Mouse (Mus musculus) lung, adult 18-20 months (tissue): Measurements from ENCODE around the gene Asb1.

Experiments used
- DNase-seq, 2 experiments: peaks; one replicate each; pipeline ENCODE4 v3.0.0; 2022; ENCODE audit warnings: mixed read lengths in 2 of 2

The Asb1 gene

GRCm38 (mm10) chr1:91547567-91547966, 7.2 kb downstream of the Asb1 start:
- no peak for DNase-seq

GRCm38 (mm10) chr1:91549073-91549472, 8.7 kb downstream of the Asb1 start:
- DNase-seq, result no peak

GRCm38 (mm10) chr1:91557099-91557498, 16.8 kb downstream of the Asb1 start:
- DNase-seq, result no peak

GRCm38 (mm10) chr1:91561226-91561625, 20.9 kb downstream of the Asb1 start:
- DNase-seq, result no peak

- no peak for DNase-seq
Measured at GRCm38 (mm10) chr1:91562977-91563590, 22.7 kb downstream of the Asb1 start.

GRCm38 (mm10) chr1:91564004-91564403, 23.7 kb downstream of the Asb1 start:
- DNase-seq, result no peak

- no peak for DNase-seq
Measured at GRCm38 (mm10) chr1:91564598-91564997, 24.3 kb downstream of the Asb1 start.

GRCm38 (mm10) chr1:91567269-91567668, 26.9 kb downstream of the Asb1 start:
- no peak for DNase-seq

GRCm38 (mm10) chr1:91572458-91572857, 32.1 kb downstream of the Asb1 start:
- DNase-seq, result no peak

GRCm38 (mm10) chr1:91574208-91574607, 33.9 kb downstream of the Asb1 start:
- peak; percentile 15 to 23 for DNase-seq

GRCm38 (mm10) chr1:91577883-91578517, 37.7 kb downstream of the Asb1 start:
- DNase-seq, result no peak

GRCm38 (mm10) chr1:91580503-91580902, 40.2 kb downstream of the Asb1 start:
- no peak for DNase-seq

GRCm38 (mm10) chr1:91581206-91581605, 40.9 kb downstream of the Asb1 start:
- DNase-seq, result no peak

- DNase-seq, result no peak
Measured at GRCm38 (mm10) chr1:91584969-91585835, 44.9 kb downstream of the Asb1 start.

GRCm38 (mm10) chr1:91589738-91590137, 49.4 kb downstream of the Asb1 start:
- DNase-seq, result no peak

- no peak for DNase-seq
Measured at GRCm38 (mm10) chr1:91595521-91596020, 55.2 kb downstream of the Asb1 start.

GRCm38 (mm10) chr1:91597611-91598010, 57.3 kb downstream of the Asb1 start:
- no peak for DNase-seq

GRCm38 (mm10) chr1:91600671-91601361, 60.5 kb downstream of the Asb1 start:
- DNase-seq, result peak; percentile 35 to 63

- DNase-seq, result no peak
Measured at GRCm38 (mm10) chr1:91601362-91602096, 61.2 kb downstream of the Asb1 start.

- DNase-seq, result no peak
Measured at GRCm38 (mm10) chr1:91605632-91606031, 65.3 kb downstream of the Asb1 start.

- DNase-seq, result no peak
Measured at GRCm38 (mm10) chr1:91606701-91607100, 66.4 kb downstream of the Asb1 start.

- DNase-seq, result no peak
Measured at GRCm38 (mm10) chr1:91607141-91607540, 66.8 kb downstream of the Asb1 start.
